Mouse (Mus musculus) forebrain, embryonic 15.5 days (tissue): ENCODE measurements around the gene F13a1. TPM values are rescaled to one million over a fixed set of nuclear protein-coding genes. Genes with fewer than 3 reads are reported as not detected.

Experiments used
- ATAC-seq: fragments of 200-750 bp; cut with Nextera tagmentation; replicated peaks from 2 replicates; pipeline ENCODE4 v1.8.0; 2017; ENCODE audit warnings: mild to moderate bottlenecking, moderate TSS enrichment, moderate library complexity
- H3K27ac ChIP-seq: fragments of 300-500 bp; sonication (generic); replicated peaks from 2 replicates; pipeline ENCODE4 v1.5.1; 2015; ENCODE audit warnings: mild to moderate bottlenecking, inconsistent platforms
- H3K27me3 ChIP-seq: fragments of 300-500 bp; sonication (generic); 2 replicates; pipeline ENCODE4 v1.6.1; 2015; ENCODE audit warnings: inconsistent platforms
- H3K36me3 ChIP-seq: fragments of 300-500 bp; sonication (generic); 2 replicates; pipeline ENCODE4 v1.6.1; 2015; ENCODE audit warnings: mild to moderate bottlenecking, inconsistent platforms
- H3K4me1 ChIP-seq: fragments of 300-500 bp; sonication (generic); 2 replicates; pipeline ENCODE4 v1.6.1; 2015; ENCODE audit warnings: inconsistent platforms
- H3K4me2 ChIP-seq: fragments of 300-500 bp; sonication (generic); replicated peaks from 2 replicates; pipeline ENCODE4 v1.6.1; 2015; ENCODE audit warnings: mild to moderate bottlenecking, inconsistent platforms
- H3K4me3 ChIP-seq: fragments of 300-500 bp; sonication (generic); 2 replicates; pipeline ENCODE4 v1.5.1; 2015; ENCODE audit warnings: mild to moderate bottlenecking, inconsistent platforms
- H3K9ac ChIP-seq: fragments of 300-500 bp; sonication (generic); replicated peaks from 2 replicates; pipeline ENCODE4 v1.6.1; 2015; ENCODE audit warnings: mild to moderate bottlenecking, inconsistent platforms
- H3K9me3 ChIP-seq: fragments of 300-500 bp; sonication (generic); 2 replicates; pipeline ENCODE4 v1.6.1; 2016; ENCODE audit warnings: inconsistent platforms
- WGBS: fragments of 180-500 bp; shearing (Covaris S2); methylation state at CpG from one replicate; pipeline ENCODE4 v1.1.7; 2015; ENCODE audit warnings: mixed read lengths; 5-methylcytosine and 5-hydroxymethylcytosine counted together
- polyA plus RNA-seq: library from polyadenylated mRNA; unstranded; fragments of >200 nt; fragmentation: Nextera tagmentation; extraction: Ambion mirVana; gene quantifications from 2 replicates; pipeline ENCODE4 v1.2.1, GENCODE M21; 2015

Gene F13a1
- polyA plus RNA-seq, 1 experiment from 2014 or later, result 10.2 TPM

GRCm38 (mm10) chr13:36932066-36932465 is 118.0 kb downstream of the F13a1 start:
- WGBS, result 89% methylated on average over 9 of the region's 9 CpGs
- ATAC-seq, result no peak
- H3K4me3 ChIP-seq, result no peak overlapping the region
- no peak overlapping the region for H3K9ac ChIP-seq
- no peaks in the 10 kb centered on the region for H3K9me3 ChIP-seq
- H3K36me3 ChIP-seq, result no peaks in the 10 kb centered on the region
- H3K27me3 ChIP-seq, result no peaks in the 10 kb centered on the region
- H3K4me1 ChIP-seq, result peaks cover 4% of the 10 kb centered on the region; the same call in 1 of the 2 replicates
- H3K27ac ChIP-seq, result no peak overlapping the region
- no peak overlapping the region for H3K4me2 ChIP-seq

GRCm38 (mm10) chr13:36919737-36920136 is 130.3 kb downstream of the F13a1 start:
- WGBS, result 52% methylated on average over 4 of the region's 4 CpGs
- no peak overlapping the region for H3K9ac ChIP-seq
- H3K4me1 ChIP-seq, result 0 out of 2 replicates have a peak, but pooled peaks cover 5% of the 10 kb centered on the region
- peak; percentile 43 for ATAC-seq
- no peaks in the 10 kb centered on the region for H3K9me3 ChIP-seq
- no peaks in the 10 kb centered on the region for H3K27me3 ChIP-seq
- H3K27ac ChIP-seq, result no peak overlapping the region
- H3K4me2 ChIP-seq, result no peak overlapping the region
- H3K36me3 ChIP-seq, result no peaks in the 10 kb centered on the region
- no peak overlapping the region for H3K4me3 ChIP-seq

GRCm38 (mm10) chr13:36903885-36904284 is 146.2 kb downstream of the F13a1 start:
- no peaks in the 10 kb centered on the region for H3K36me3 ChIP-seq
- H3K27me3 ChIP-seq, result no peaks in the 10 kb centered on the region
- 9% methylated on average over 4 of the region's 4 CpGs for WGBS
- H3K27ac ChIP-seq, result no peak overlapping the region
- peaks cover 5% of the 10 kb centered on the region for H3K4me1 ChIP-seq
- H3K4me3 ChIP-seq, result no peak overlapping the region
- no peak overlapping the region for H3K4me2 ChIP-seq
- no peak overlapping the region for H3K9ac ChIP-seq
- ATAC-seq, result peak; percentile 41; the same call in 1 of the 2 replicates
- H3K9me3 ChIP-seq, result no peaks in the 10 kb centered on the region

- H3K27ac ChIP-seq, result no peak overlapping the region
- ATAC-seq, result peak; percentile 38; the same call in 1 of the 2 replicates
Observed at GRCm38 (mm10) chr13:36903447-36903846, 146.6 kb downstream of the F13a1 start.

GRCm38 (mm10) chr13:36901603-36902002 is 148.4 kb downstream of the F13a1 start:
- Histone ChIP-seq H3K9me3 (no peaks in the 10 kb centered on the region), H3K4me1 (peaks cover 5% of the 10 kb centered on the region), H3K27me3 (no peaks in the 10 kb centered on the region), H3K4me2 (no peak overlapping the region), H3K36me3 (no peaks in the 10 kb centered on the region), H3K27ac (no peak overlapping the region), H3K9ac (no peak overlapping the region), H3K4me3 (no peak overlapping the region)
- WGBS, result 88% methylated on average over 3 of the region's 3 CpGs
- no peak for ATAC-seq

More at GRCm38 (mm10) chr13:36903447-36903846, 146.6 kb downstream of the F13a1 start:
- Histone ChIP-seq H3K9ac (no peak overlapping the region), H3K4me1 (peaks cover 5% of the 10 kb centered on the region), H3K9me3 (no peaks in the 10 kb centered on the region), H3K27me3 (no peaks in the 10 kb centered on the region), H3K4me3 (no peak overlapping the region), H3K4me2 (no peak overlapping the region), H3K36me3 (no peaks in the 10 kb centered on the region)
- WGBS, result 30% methylated on average over 1 of the region's 1 CpGs

- no peak overlapping the region for H3K27ac ChIP-seq
- H3K9me3 ChIP-seq, result no peaks in the 10 kb centered on the region
- peaks cover 5% of the 10 kb centered on the region for H3K4me1 ChIP-seq
- H3K9ac ChIP-seq, result no peak overlapping the region
- ATAC-seq, result no peak
- no peak overlapping the region for H3K4me2 ChIP-seq
- H3K27me3 ChIP-seq, result no peaks in the 10 kb centered on the region
- 69% methylated on average over 3 of the region's 3 CpGs for WGBS
- no peak overlapping the region for H3K4me3 ChIP-seq
- H3K36me3 ChIP-seq, result no peaks in the 10 kb centered on the region
Observed at GRCm38 (mm10) chr13:36901016-36901415, 149.0 kb downstream of the F13a1 start.

GRCm38 (mm10) chr13:36896061-36896460 is 154.0 kb downstream of the F13a1 start:
- H3K4me3 ChIP-seq, result no peak overlapping the region
- no peak overlapping the region for H3K27ac ChIP-seq
- no peak for ATAC-seq
- H3K9me3 ChIP-seq, result no peaks in the 10 kb centered on the region
- H3K4me1 ChIP-seq, result no peaks in the 10 kb centered on the region
- 27% methylated on average over 3 of the region's 3 CpGs for WGBS
- no peak overlapping the region for H3K4me2 ChIP-seq
- H3K9ac ChIP-seq, result no peak overlapping the region
- no peaks in the 10 kb centered on the region for H3K36me3 ChIP-seq
- H3K27me3 ChIP-seq, result no peaks in the 10 kb centered on the region

DNA sequence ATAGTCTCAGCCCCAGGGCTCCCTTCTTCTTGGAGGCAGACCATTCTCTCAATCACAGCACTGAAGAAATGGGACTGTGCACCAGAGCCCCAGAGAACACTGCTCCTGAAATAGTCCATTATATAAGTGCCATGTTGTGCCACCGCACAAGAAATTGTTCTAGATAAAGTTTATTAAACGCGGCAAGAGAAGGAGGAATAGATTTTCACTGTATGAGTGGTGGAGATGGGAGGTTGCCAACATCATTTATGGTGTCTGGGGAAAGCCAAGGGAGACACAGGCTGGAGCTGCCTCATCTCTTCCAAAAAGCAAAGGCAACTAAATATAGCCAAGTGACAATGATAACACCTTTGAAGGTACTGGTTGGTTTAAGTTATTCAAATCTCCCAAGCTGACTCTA is 156.3 kb downstream of the F13a1 start:
- Histone ChIP-seq H3K4me1 (no peaks in the 10 kb centered on the region), H3K9me3 (no peaks in the 10 kb centered on the region), H3K27ac (no peak overlapping the region), H3K4me2 (no peak overlapping the region), H3K27me3 (no peaks in the 10 kb centered on the region), H3K4me3 (no peak overlapping the region), H3K36me3 (no peaks in the 10 kb centered on the region), H3K9ac (no peak overlapping the region)
- ATAC-seq, result no peak
- 96% methylated on average over 3 of the region's 3 CpGs for WGBS

DNA sequence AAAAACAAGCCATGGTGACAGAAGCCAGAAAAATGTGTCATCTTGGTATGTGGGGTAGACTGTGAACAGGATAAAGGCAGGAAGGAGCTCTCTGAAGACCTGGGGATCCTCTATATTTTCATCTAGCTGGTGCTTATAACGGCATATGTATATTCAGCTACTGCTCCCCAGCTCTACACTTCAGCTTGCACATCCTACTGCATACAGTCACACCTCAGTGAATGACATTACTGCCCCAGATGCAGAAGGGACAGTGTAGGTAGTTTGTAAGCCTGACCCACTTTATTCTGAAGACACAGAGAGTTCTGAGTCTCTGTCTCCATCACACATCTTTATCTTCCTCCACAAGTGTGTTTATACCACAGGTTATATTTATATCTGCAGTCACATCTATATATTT is 157.8 kb downstream of the F13a1 start:
- WGBS, result 85% methylated on average over 1 of the region's 1 CpGs
- H3K27me3 ChIP-seq, result no peaks in the 10 kb centered on the region
- no peak for ATAC-seq
- no peak overlapping the region for H3K9ac ChIP-seq
- no peak overlapping the region for H3K27ac ChIP-seq
- H3K36me3 ChIP-seq, result no peaks in the 10 kb centered on the region
- no peaks in the 10 kb centered on the region for H3K9me3 ChIP-seq
- H3K4me3 ChIP-seq, result no peak overlapping the region
- no peak overlapping the region for H3K4me2 ChIP-seq
- no peaks in the 10 kb centered on the region for H3K4me1 ChIP-seq

GRCm38 (mm10) chr13:36885973-36886372 is 164.1 kb downstream of the F13a1 start:
- no peak overlapping the region for H3K4me2 ChIP-seq
- H3K4me3 ChIP-seq, result no peak overlapping the region
- no peak overlapping the region for H3K27ac ChIP-seq
- no peaks in the 10 kb centered on the region for H3K4me1 ChIP-seq
- WGBS, result 91% methylated on average over 7 of the region's 7 CpGs
- H3K36me3 ChIP-seq, result no peaks in the 10 kb centered on the region
- no peaks in the 10 kb centered on the region for H3K27me3 ChIP-seq
- no peaks in the 10 kb centered on the region for H3K9me3 ChIP-seq
- H3K9ac ChIP-seq, result no peak overlapping the region
- ATAC-seq, result no peak

GRCm38 (mm10) chr13:36839111-36839510 is 210.9 kb downstream of the F13a1 start:
- 83% methylated on average over 3 of the region's 3 CpGs for WGBS
- no peaks in the 10 kb centered on the region for H3K27me3 ChIP-seq
- H3K4me3 ChIP-seq, result no peak overlapping the region
- no peak overlapping the region for H3K4me2 ChIP-seq
- H3K9ac ChIP-seq, result no peak overlapping the region
- H3K9me3 ChIP-seq, result no peaks in the 10 kb centered on the region
- no peaks in the 10 kb centered on the region for H3K36me3 ChIP-seq
- no peak for ATAC-seq
- no peak overlapping the region for H3K27ac ChIP-seq
- H3K4me1 ChIP-seq, result no peaks in the 10 kb centered on the region
